Mouse (Mus musculus) kidney, embryonic 15.5 days (tissue): ENCODE results near the gene Ccnyl1. TPM values are rescaled to one million over a fixed set of nuclear protein-coding genes. Genes with fewer than 3 reads are reported as not detected.

Experiments
- ATAC-seq: fragments of 200-750 bp; cut with Nextera tagmentation; replicated peaks from 2 replicates; pipeline ENCODE4 v1.8.0; 2017; ENCODE audit warnings: moderate TSS enrichment; ENCODE audit not compliant: low FRiP score
- H3K27ac ChIP-seq: fragments of 300-500 bp; sonication (generic); 2 replicates; pipeline ENCODE4 v1.5.1; 2015; ENCODE audit warnings: mild to moderate bottlenecking, inconsistent platforms
- H3K27me3 ChIP-seq: fragments of 300-500 bp; sonication (generic); 2 replicates; pipeline ENCODE4 v1.6.1; 2015; ENCODE audit warnings: inconsistent platforms
- H3K36me3 ChIP-seq: fragments of 300-500 bp; sonication (generic); 2 replicates; pipeline ENCODE4 v1.6.1; 2015; ENCODE audit warnings: inconsistent platforms
- H3K4me1 ChIP-seq: fragments of 300-500 bp; sonication (generic); 2 replicates; pipeline ENCODE4 v1.6.1; 2015; ENCODE audit warnings: inconsistent platforms
- H3K4me2 ChIP-seq: fragments of 300-500 bp; sonication (generic); 2 replicates; pipeline ENCODE4 v1.6.1; 2015; ENCODE audit warnings: moderate library complexity, mild to moderate bottlenecking, inconsistent platforms
- H3K4me3 ChIP-seq: fragments of 300-500 bp; sonication (generic); replicated peaks from 2 replicates; pipeline ENCODE4 v1.5.1; 2015; ENCODE audit warnings: mild to moderate bottlenecking, inconsistent platforms
- H3K9ac ChIP-seq: fragments of 300-500 bp; sonication (generic); 2 replicates; pipeline ENCODE4 v1.6.1; 2015; ENCODE audit warnings: mild to moderate bottlenecking, inconsistent platforms
- H3K9me3 ChIP-seq: fragments of 300-500 bp; sonication (generic); replicated peaks from 2 replicates; pipeline ENCODE4 v1.6.1; 2016; ENCODE audit warnings: inconsistent platforms
- WGBS: fragments of 180-500 bp; shearing (Covaris S2); methylation state at CpG from one replicate; pipeline ENCODE4 v1.1.7; 2015; ENCODE audit warnings: mixed read lengths; 5-methylcytosine and 5-hydroxymethylcytosine counted together
- polyA plus RNA-seq: library from polyadenylated mRNA; unstranded; fragments of >200 nt; fragmentation: Nextera tagmentation; extraction: Ambion mirVana; gene quantifications from 2 replicates; pipeline ENCODE4 v1.2.1, GENCODE M21; 2015

Gene Ccnyl1
- polyA plus RNA-seq, 1 experiment from 2014 or later = 5.0 TPM

DNA sequence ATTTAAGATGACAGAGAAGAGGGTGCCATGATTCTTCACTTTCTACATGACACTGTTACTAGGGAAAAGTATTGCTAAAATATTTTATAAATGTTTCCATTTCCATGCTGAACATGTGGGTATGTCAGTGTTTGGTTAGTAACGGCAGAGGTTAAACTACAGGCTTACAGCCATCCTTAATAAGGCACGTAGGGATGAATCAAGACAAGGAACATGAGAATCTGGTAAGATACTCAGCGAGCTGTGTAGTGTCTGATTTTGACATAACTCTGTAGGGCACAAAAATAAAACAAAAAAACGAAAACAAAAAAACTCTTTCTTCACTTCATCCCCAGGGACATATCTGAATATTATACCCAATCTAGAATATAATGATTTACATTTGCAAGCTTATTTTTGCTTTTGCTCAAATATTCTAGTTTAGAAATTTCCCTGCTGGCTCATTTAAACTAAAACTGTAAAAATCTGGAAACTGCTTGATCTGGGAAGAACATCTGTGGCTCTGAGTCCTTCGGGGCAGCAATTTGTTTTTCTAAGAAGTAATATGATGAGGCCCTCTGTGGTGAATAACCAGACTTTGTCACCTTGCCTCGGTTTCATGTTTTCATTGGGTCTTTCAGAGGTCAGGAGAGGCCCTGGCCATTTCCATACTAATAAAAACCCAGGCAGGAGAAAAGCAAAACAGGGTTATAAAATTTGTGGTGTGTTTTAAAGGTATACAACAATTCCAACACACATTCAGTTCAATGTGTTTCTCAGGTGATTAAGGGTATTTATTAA lies 14.0 kb upstream of the Ccnyl1 start:
- no peak overlapping the region for H3K4me2 ChIP-seq
- no peak overlapping the region for H3K9ac ChIP-seq
- H3K9me3 ChIP-seq = no peaks in the 10 kb centered on the region
- H3K36me3 ChIP-seq = no peaks in the 10 kb centered on the region
- WGBS = 20% methylated on average over 6 of the region's 6 CpGs
- ATAC-seq = 0 out of 2 replicates have a peak, but pooled peaks have one; percentile 49
- no peak overlapping the region for H3K4me3 ChIP-seq
- H3K4me1 ChIP-seq = 0 out of 2 replicates have a peak, but pooled peaks cover 2% of the 10 kb centered on the region
- no peak overlapping the region for H3K27ac ChIP-seq
- no peaks in the 10 kb centered on the region for H3K27me3 ChIP-seq

DNA sequence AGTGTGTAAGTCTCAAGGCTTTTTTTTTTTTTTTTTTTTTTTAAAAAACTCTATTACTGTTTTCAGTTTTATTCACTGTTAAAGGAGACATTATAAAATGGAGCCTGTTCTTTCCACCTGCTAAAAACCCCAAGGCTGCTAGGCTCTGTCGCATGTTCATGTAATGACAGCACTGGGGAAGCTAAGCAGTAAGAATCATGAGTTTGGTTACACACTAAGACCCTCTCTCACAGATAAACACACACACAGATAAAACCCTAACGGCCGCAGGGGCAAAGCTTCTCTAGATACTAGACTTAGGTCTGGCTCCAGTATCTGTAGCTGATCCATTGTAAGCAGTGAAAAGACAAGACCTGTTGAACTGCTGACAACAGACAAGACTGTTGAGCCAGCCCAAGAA lies 8.8 kb upstream of the Ccnyl1 start:
- Histone ChIP-seq H3K27me3 (no peaks in the 10 kb centered on the region), H3K27ac (no peak overlapping the region), H3K9ac (no peak overlapping the region), H3K4me1 (0 out of 2 replicates have a peak, but pooled peaks cover 2% of the 10 kb centered on the region), H3K36me3 (no peaks in the 10 kb centered on the region), H3K4me3 (no peak overlapping the region), H3K9me3 (no peaks in the 10 kb centered on the region), H3K4me2 (no peak overlapping the region)
- WGBS = 91% methylated on average over 3 of the region's 3 CpGs
- no peak for ATAC-seq

- Histone ChIP-seq H3K9me3 (no peaks in the 10 kb centered on the region), H3K4me1 (no peaks in the 10 kb centered on the region), H3K36me3 (no peaks in the 10 kb centered on the region), H3K27ac (no peak overlapping the region), H3K9ac (no peak overlapping the region), H3K27me3 (no peaks in the 10 kb centered on the region), H3K4me2 (no peak overlapping the region), H3K4me3 (no peak overlapping the region)
- WGBS = 83% methylated on average over 3 of the region's 3 CpGs
- no peak for ATAC-seq
Measured at GRCm38 (mm10) chr1:64683039-64683438, 7.2 kb upstream of the Ccnyl1 start.

- no peak for ATAC-seq
- H3K4me1 ChIP-seq = peaks cover 3% of the 10 kb centered on the region
- no peak overlapping the region for H3K4me3 ChIP-seq
- no peak overlapping the region for H3K27ac ChIP-seq
- WGBS = 92% methylated on average over 2 of the region's 2 CpGs
- no peaks in the 10 kb centered on the region for H3K27me3 ChIP-seq
- H3K4me2 ChIP-seq = no peak overlapping the region
- no peak overlapping the region for H3K9ac ChIP-seq
- no peaks in the 10 kb centered on the region for H3K36me3 ChIP-seq
- H3K9me3 ChIP-seq = no peaks in the 10 kb centered on the region
Measured at GRCm38 (mm10) chr1:64684440-64684839, 5.8 kb upstream of the Ccnyl1 start.

DNA sequence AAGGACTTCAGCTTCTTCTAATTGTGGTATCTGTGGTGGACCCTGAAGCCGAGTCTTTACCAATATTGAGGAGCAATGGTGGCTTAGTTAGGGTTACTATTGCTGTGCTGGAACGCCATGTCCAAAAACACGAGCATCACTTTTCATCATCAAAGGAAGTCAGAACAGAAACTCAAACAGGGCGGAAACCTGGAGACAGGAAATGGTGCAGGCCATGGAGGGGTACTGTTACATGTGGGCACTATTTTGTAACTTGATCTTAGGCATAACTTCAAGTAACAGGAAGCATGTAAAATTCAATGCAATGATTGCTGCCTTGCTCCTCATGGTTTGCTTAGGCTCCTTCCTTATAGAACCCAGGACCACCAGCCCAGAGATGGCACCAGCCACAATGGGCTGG lies 2.2 kb upstream of the Ccnyl1 start:
- no peaks in the 10 kb centered on the region for H3K9me3 ChIP-seq
- no peak overlapping the region for H3K27ac ChIP-seq
- 60% methylated on average over 4 of the region's 4 CpGs for WGBS
- no peak for ATAC-seq
- no peak overlapping the region for H3K4me3 ChIP-seq
- no peak overlapping the region for H3K9ac ChIP-seq
- peaks cover 24% of the 10 kb centered on the region for H3K4me1 ChIP-seq
- H3K36me3 ChIP-seq = no peaks in the 10 kb centered on the region
- no peak overlapping the region for H3K4me2 ChIP-seq
- no peaks in the 10 kb centered on the region for H3K27me3 ChIP-seq

- Histone ChIP-seq H3K9ac (peak overlapping the region; percentile 42), H3K9me3 (no peaks in the 10 kb centered on the region), H3K4me2 (peak overlapping the region; percentile 74), H3K27ac (no peak overlapping the region), H3K4me1 (peaks cover 25% of the 10 kb centered on the region), H3K36me3 (no peaks in the 10 kb centered on the region), H3K4me3 (peak overlapping the region; percentile 94), H3K27me3 (no peaks in the 10 kb centered on the region)
- 21% methylated on average over 9 of the region's 9 CpGs for WGBS
- no peak for ATAC-seq
Measured at GRCm38 (mm10) chr1:64689561-64690212, 568 bp upstream of the Ccnyl1 start.

DNA sequence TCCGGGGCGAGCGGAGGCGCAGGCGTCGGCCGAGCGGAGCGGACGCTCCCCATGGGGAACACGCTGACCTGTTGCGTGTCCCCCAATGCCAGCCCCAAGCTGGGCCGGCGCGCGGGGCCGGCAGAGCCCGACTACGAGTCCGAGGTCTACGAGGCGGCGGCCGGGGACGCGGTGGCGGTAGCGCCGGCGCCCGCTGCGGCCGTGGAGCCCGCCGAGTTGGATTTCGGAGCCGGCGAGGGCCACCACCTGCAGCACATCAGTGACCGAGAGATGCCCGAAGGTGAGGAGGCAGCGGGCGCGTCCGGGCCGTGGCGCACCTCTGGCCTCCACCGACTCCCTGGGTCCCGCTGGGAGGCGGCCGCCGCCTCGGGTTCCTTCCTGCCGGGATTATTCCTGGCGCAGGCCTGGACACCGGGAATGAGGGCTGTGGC lies 881 bp downstream of the Ccnyl1 start:
- no peaks in the 10 kb centered on the region for H3K27me3 ChIP-seq
- no peaks in the 10 kb centered on the region for H3K9me3 ChIP-seq
- H3K4me3 ChIP-seq = peak overlapping the region; percentile 94
- ATAC-seq = peak; percentile 23
- no peaks in the 10 kb centered on the region for H3K36me3 ChIP-seq
- peak overlapping the region; percentile 77 for H3K9ac ChIP-seq
- H3K4me1 ChIP-seq = peaks cover 25% of the 10 kb centered on the region
- H3K27ac ChIP-seq = peak overlapping the region; percentile 73
- peak overlapping the region; percentile 65 for H3K4me2 ChIP-seq
- under 1% methylated on average over 53 of the region's 55 CpGs for WGBS

- H3K27ac ChIP-seq = peak overlapping the region; percentile 73
- H3K4me1 ChIP-seq = peaks cover 25% of the 10 kb centered on the region
- peak overlapping the region; percentile 65 for H3K4me2 ChIP-seq
- 2% methylated on average over 9 of the region's 9 CpGs for WGBS
- no peak for ATAC-seq
- no peaks in the 10 kb centered on the region for H3K9me3 ChIP-seq
- H3K9ac ChIP-seq = peak overlapping the region; percentile 77
- no peaks in the 10 kb centered on the region for H3K27me3 ChIP-seq
- H3K36me3 ChIP-seq = no peaks in the 10 kb centered on the region
- H3K4me3 ChIP-seq = peak overlapping the region; percentile 94
Measured at GRCm38 (mm10) chr1:64691581-64691980, 1.3 kb downstream of the Ccnyl1 start.

DNA sequence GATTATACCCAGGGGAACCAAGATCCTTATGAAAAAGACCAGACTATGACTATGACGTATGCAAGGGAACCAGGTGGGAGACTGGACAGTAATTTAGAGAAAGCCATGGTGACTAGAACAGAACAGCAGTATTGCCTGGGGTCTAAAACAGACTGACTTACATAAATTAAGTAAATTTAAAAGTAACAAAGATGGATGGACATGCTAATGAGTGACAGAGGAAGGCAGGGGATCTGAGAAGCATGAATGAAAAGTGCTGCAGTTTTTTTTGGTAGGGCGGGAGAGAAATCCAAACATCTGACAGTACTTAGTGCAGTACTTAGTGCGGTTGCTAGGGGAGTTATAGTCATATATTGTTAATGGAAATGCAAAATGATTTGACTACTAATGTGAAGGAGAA lies 4.9 kb downstream of the Ccnyl1 start:
- no peak for ATAC-seq
- no peaks in the 10 kb centered on the region for H3K27me3 ChIP-seq
- 90% methylated on average over 3 of the region's 3 CpGs for WGBS
- H3K9me3 ChIP-seq = no peaks in the 10 kb centered on the region
- H3K36me3 ChIP-seq = no peaks in the 10 kb centered on the region
- H3K27ac ChIP-seq = no peak overlapping the region
- H3K4me3 ChIP-seq = no peak overlapping the region
- H3K4me2 ChIP-seq = no peak overlapping the region
- peaks cover 16% of the 10 kb centered on the region for H3K4me1 ChIP-seq
- H3K9ac ChIP-seq = no peak overlapping the region

DNA sequence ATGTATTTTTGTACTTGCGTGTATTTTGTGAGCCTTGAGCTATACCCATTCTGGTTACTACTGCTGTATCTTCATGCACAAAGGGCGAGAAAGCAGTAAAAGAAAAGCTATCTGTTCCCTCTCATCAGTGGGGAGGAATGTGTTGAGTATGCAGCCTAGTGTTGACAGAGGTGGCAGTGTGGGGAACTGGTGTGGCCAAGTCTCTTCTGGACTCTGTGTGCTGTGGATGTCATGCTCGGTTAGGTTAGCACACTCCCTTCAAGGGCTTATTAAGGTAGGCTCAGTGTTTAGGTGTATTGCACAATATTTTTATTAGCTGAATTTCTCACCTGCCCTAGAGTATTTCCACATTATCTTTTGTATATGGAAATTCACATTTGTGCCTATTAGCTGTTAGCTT lies 11.5 kb downstream of the Ccnyl1 start:
- H3K4me3 ChIP-seq = no peak overlapping the region
- no peaks in the 10 kb centered on the region for H3K27me3 ChIP-seq
- no peaks in the 10 kb centered on the region for H3K4me1 ChIP-seq
- peaks cover 23% of the 10 kb centered on the region for H3K36me3 ChIP-seq
- no peak overlapping the region for H3K9ac ChIP-seq
- peak; percentile 79; the same call in 1 of the 2 replicates for ATAC-seq
- WGBS = 67% methylated on average over 3 of the region's 3 CpGs
- H3K9me3 ChIP-seq = no peaks in the 10 kb centered on the region
- no peak overlapping the region for H3K4me2 ChIP-seq
- no peak overlapping the region for H3K27ac ChIP-seq

DNA sequence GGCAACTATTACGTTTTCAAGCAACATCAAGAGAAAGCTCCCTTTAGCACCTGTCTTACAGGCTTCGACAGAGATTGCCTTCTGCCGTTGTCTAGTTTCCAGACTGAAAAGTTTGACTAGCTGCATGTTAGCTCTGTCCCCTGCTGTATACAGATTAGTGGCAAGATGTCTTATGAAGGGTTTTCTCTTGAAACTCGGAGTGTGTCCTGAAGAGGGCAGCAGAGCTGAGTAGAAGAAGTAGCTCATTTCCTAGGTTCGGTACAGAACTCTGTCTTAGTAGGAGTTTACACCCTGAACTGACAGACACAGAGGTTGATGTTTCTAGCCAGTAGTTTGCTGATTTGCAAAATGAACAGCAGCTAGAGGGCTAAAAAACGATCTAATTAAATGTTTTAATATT lies 15.0 kb downstream of the Ccnyl1 start:
- H3K27me3 ChIP-seq = no peaks in the 10 kb centered on the region
- H3K4me2 ChIP-seq = no peak overlapping the region
- H3K4me3 ChIP-seq = no peak overlapping the region
- H3K9me3 ChIP-seq = no peaks in the 10 kb centered on the region
- peak; percentile 40; the same call in 1 of the 2 replicates for ATAC-seq
- peaks cover 32% of the 10 kb centered on the region for H3K36me3 ChIP-seq
- no peak overlapping the region for H3K9ac ChIP-seq
- 48% methylated on average over 6 of the region's 6 CpGs for WGBS
- no peaks in the 10 kb centered on the region for H3K4me1 ChIP-seq
- no peak overlapping the region for H3K27ac ChIP-seq

DNA sequence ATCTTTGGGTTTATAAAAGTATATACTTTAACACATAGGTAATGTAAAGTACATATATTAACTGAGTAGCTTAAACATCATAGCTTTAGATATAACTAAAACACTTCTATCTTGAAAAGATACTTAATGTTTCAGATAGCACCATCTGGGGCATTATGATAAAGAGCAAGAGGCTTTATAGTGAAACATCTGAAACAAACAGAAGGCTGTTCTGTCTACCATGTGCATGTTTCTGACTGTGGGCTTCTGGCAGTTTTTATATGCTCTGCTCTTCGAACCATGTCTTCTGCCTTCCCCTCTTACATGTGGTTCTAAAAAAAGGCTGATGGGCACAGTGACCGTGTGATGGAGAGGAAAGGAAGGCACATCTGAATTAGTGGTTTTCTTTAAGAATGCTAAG lies 16.4 kb downstream of the Ccnyl1 start:
- Histone ChIP-seq H3K27ac (no peak overlapping the region), H3K9ac (no peak overlapping the region), H3K27me3 (no peaks in the 10 kb centered on the region), H3K4me1 (no peaks in the 10 kb centered on the region), H3K9me3 (no peaks in the 10 kb centered on the region), H3K4me3 (no peak overlapping the region), H3K4me2 (no peak overlapping the region), H3K36me3 (peaks cover 31% of the 10 kb centered on the region)
- ATAC-seq = no peak
- 92% methylated on average over 2 of the region's 2 CpGs for WGBS
